Mouse (Mus musculus) monocyte, adult 59 days (primary cell): ENCODE data around the gene Slc22a12. TPM values are rescaled to one million over a fixed set of nuclear protein-coding genes. Genes with fewer than 3 reads are reported as not detected.

ENCODE experiments used
- total RNA-seq, 2 experiments: library from RNA; stranded (reverse); gene quantifications; one replicate each; pipeline ENCODE4 v1.2.4; 2023

Slc22a12 gene
- total RNA-seq, result not detected

DNA sequence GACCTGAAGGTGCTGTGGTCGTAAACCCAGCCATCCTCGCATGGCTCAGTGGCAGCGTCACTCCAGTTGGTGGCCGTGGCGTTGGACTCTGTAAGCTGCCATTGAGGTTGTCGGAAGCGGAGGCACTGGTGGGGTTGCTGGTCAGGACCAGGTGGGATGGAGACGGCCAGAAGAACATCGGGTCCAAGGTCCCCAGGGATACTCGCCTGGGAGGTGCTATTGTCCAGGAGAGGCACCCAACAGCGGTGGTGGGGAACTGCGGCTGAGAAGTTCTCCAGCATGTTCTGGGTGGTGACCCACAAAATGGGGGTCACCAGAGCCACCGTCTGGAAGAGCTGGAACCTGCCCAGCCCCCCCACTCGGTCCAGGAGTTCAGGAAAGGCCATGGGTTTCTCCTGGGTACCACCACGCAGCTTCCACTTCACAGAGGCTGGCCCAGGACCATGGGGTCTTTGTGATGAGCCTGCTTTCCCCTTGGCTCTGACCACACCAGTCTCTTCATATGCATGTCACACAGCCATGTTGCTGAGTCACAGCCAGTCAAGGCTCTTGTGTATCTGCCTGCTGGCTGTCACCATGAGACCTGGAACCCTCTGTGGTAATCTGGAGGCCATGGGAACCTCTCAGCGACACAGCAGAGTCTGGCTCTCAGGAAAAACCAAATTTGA, at the start of gene Slc22a12:
TSS of gene Slc22a12 (minus strand) at position 666 of the 668 bp plus-strand sequence.

Other genes starting within 250 kb of the Slc22a12 start
- 1 to 10 TPM; 7.1 to 8.1 TPM for gene Cdc42bpg, start 236.6 kb downstream of the Slc22a12 start, total RNA-seq
- 10 to 100 TPM; 22.7 to 23.6 TPM for gene Men1, start 208.1 kb downstream of the Slc22a12 start, total RNA-seq
- gene Map4k2, start 201.9 kb downstream of the Slc22a12 start, total RNA-seq, result 100 to 1,000 TPM; 160 to 177 TPM
- 100 to 1,000 TPM; 604 to 606 TPM for gene Sf1, start 179.3 kb downstream of the Slc22a12 start, total RNA-seq
- gene Pygm, start 158.6 kb downstream of the Slc22a12 start, total RNA-seq, result 1 to 10 TPM; 6.0 to 8.8 TPM
- gene Rasgrp2, start 143.7 kb downstream of the Slc22a12 start, total RNA-seq, result 100 to 1,000 TPM; 575 to 667 TPM
- 1 to 10 TPM; 3.5 to 5.6 TPM for gene Nrxn2, start 124.3 kb downstream of the Slc22a12 start, total RNA-seq